Mouse (Mus musculus): ENCODE results near the gene Srxn1.
A peak's percentile ranks its signal among the peaks of the same experiment; 100 is the strongest.
"Not testable (repeated sequence)": the region's sequence is repeated elsewhere in the genome, so short reads cannot be mapped to it uniquely, and the experiment has no call there.

Srxn1 gene

GRCm38 (mm10) chr2:152105318-152106224 lies at the start of gene Srxn1:
Srxn1 (plus strand) TSS chr2:152105516.
- DNase-seq (ENCODE audit: low read depth, low spot score): no peak

GRCm38 (mm10) chr2:152056368-152057251 lies 48.7 kb upstream of the Srxn1 start:
- DNase-seq (ENCODE audit: low read depth, low spot score): no peak

- no peak for DNase-seq (ENCODE audit: low read depth, low spot score)
Observed at GRCm38 (mm10) chr2:152057252-152057563, 48.1 kb upstream of the Srxn1 start.

- not testable (repeated sequence) for DNase-seq (ENCODE audit: low read depth, low spot score)
Observed at GRCm38 (mm10) chr2:152062817-152063216, 42.5 kb upstream of the Srxn1 start.

GRCm38 (mm10) chr2:152068660-152069433 lies 36.5 kb upstream of the Srxn1 start:
- DNase-seq (ENCODE audit: low read depth, low spot score): no peak

- no peak for DNase-seq (ENCODE audit: low read depth, low spot score)
Observed at GRCm38 (mm10) chr2:152069434-152069786, 35.9 kb upstream of the Srxn1 start.

- no peak for DNase-seq (ENCODE audit: low read depth, low spot score)
Observed at GRCm38 (mm10) chr2:152069941-152070340, 35.4 kb upstream of the Srxn1 start.

GRCm38 (mm10) chr2:152074521-152074920 lies 30.8 kb upstream of the Srxn1 start:
- DNase-seq (ENCODE audit: low read depth, low spot score): no peak

GRCm38 (mm10) chr2:152075294-152075889 lies 29.9 kb upstream of the Srxn1 start:
- no peak for DNase-seq (ENCODE audit: low read depth, low spot score)

- DNase-seq (ENCODE audit: low read depth, low spot score): no peak
Observed at GRCm38 (mm10) chr2:152077337-152077736, 28.0 kb upstream of the Srxn1 start.

GRCm38 (mm10) chr2:152080685-152081541 lies 24.4 kb upstream of the Srxn1 start, which contains the start of gene Scrt2:
Scrt2 (plus strand) TSS chr2:152081529.
- peak; percentile 83 for DNase-seq (ENCODE audit: low read depth, low spot score)

- peak; percentile 64 for DNase-seq (ENCODE audit: low read depth, low spot score)
Observed at GRCm38 (mm10) chr2:152081641-152082448, 23.5 kb upstream of the Srxn1 start.

GRCm38 (mm10) chr2:152082456-152083285 lies 22.6 kb upstream of the Srxn1 start:
- no peak for DNase-seq (ENCODE audit: low read depth, low spot score)

- DNase-seq (ENCODE audit: low read depth, low spot score): no peak
Observed at GRCm38 (mm10) chr2:152083411-152083810, 21.9 kb upstream of the Srxn1 start.

GRCm38 (mm10) chr2:152084298-152084697 lies 21.0 kb upstream of the Srxn1 start:
- DNase-seq (ENCODE audit: low read depth, low spot score): no peak

GRCm38 (mm10) chr2:152085414-152085813 lies 19.9 kb upstream of the Srxn1 start:
- no peak for DNase-seq (ENCODE audit: low read depth, low spot score)

- no peak for DNase-seq (ENCODE audit: low read depth, low spot score)
Observed at GRCm38 (mm10) chr2:152086451-152086850, 18.9 kb upstream of the Srxn1 start.

GRCm38 (mm10) chr2:152087111-152087510 lies 18.2 kb upstream of the Srxn1 start:
- DNase-seq (ENCODE audit: low read depth, low spot score): no peak

GRCm38 (mm10) chr2:152089078-152089477 lies 16.2 kb upstream of the Srxn1 start:
- DNase-seq (ENCODE audit: low read depth, low spot score): peak; percentile 35

Data from A20 (cell line).